Mouse (Mus musculus): ENCODE data around the gene Cpa1.

DNA sequence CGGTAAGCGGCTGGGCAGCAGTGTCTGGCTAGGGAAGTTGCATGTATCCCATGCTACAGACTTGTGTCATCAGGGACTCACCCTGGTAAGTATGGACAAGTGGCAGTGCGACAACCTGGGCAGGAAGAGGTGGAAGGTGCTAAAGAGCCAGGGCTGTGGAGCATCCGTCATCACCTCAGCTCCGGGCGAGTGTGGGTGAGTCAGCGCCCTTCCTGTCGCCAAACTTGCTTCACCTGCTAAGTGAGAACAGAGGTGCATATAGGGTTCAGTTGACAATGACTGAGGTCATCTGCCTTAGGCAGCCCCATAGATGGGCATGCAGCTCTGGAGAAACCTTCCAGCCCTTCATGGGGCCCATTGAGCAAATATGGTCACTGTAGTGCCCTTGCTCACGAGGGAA, 14.3 kb upstream of the Cpa1 start:
- TF ChIP-seq TAL1 (conservative IDR thresholded peaks at IDR 0.05; ENCODE audit: low read depth, low read length) (no peak), CTCF (IDR thresholded peaks at IDR 0.05; ENCODE audit: low read depth, low read length) (no peak), GATA1 (IDR thresholded peaks at IDR 0.05; ENCODE audit: borderline replicate concordance, low read length) (no peak)

Data from G1E (cell line).